Mouse (Mus musculus) C2C12 (cell line): ENCODE measurements around the gene Tmprss9.

ENCODE experiments used
- CEBPB ChIP-seq: IDR thresholded peaks from one replicate; pipeline ENCODE4 v1.6.1; 2011; ENCODE audit warnings: low read depth, mild to moderate bottlenecking, control low read depth, moderate library complexity
- MAX ChIP-seq: IDR thresholded peaks from one replicate; pipeline ENCODE4 v1.6.1; 2011; ENCODE audit warnings: mild to moderate bottlenecking, control low read depth

DNA sequence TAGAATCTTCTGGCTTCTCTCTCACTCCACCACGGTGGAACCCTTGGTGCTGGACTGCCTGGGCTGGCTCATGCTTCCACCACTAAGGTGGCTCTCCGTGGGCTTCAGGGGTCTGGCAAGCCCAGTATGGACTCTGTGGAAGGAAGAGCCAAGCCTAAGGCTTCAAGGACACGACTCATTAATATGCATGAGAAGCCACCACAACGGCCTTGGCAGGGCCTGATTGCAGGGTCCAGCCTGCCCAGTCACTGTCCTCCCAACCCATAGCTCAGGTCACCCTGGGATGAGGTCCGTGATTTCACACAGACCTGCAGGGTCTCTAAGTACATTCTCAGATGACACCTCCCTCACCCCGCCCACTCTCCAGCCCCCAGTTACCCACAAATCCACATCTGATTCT, 31.8 kb upstream of the Tmprss9 start:
- TF ChIP-seq MAX (no peak), CEBPB (no peak)
